Mouse (Mus musculus) midbrain, embryonic 13.5 days (tissue): ENCODE measurements around the gene S100pbp. TPM values are rescaled to one million over a fixed set of nuclear protein-coding genes. Genes with fewer than 3 reads are reported as not detected.

Source experiments
- ATAC-seq: fragments of 200-750 bp; cut with Nextera tagmentation; 2 replicates; pipeline ENCODE4 v1.8.0; 2017; ENCODE audit warnings: mild to moderate bottlenecking, moderate TSS enrichment, moderate library complexity
- H3K27ac ChIP-seq: fragments of 300-500 bp; sonication (generic); 2 replicates; pipeline ENCODE4 v1.5.1; 2015; ENCODE audit warnings: inconsistent platforms, mild to moderate bottlenecking, moderate library complexity
- H3K27me3 ChIP-seq: fragments of 300-500 bp; sonication (generic); 2 replicates; pipeline ENCODE4 v1.6.1; 2015; ENCODE audit warnings: mild to moderate bottlenecking, inconsistent platforms
- H3K36me3 ChIP-seq: fragments of 300-500 bp; sonication (generic); 2 replicates; pipeline ENCODE4 v1.6.1; 2015; ENCODE audit warnings: mild to moderate bottlenecking, inconsistent platforms
- H3K4me1 ChIP-seq: fragments of 300-500 bp; sonication (generic); replicated peaks from 2 replicates; pipeline ENCODE4 v1.6.1; 2015; ENCODE audit warnings: inconsistent platforms
- H3K4me2 ChIP-seq: fragments of 300-500 bp; sonication (generic); replicated peaks from 2 replicates; pipeline ENCODE4 v1.6.1; 2015; ENCODE audit warnings: moderate library complexity, mild to moderate bottlenecking, inconsistent platforms
- H3K4me3 ChIP-seq: fragments of 300-500 bp; sonication (generic); replicated peaks from 2 replicates; pipeline ENCODE4 v1.5.1; 2015; ENCODE audit warnings: mild to moderate bottlenecking, inconsistent platforms
- H3K9ac ChIP-seq: fragments of 300-500 bp; sonication (generic); replicated peaks from 2 replicates; pipeline ENCODE4 v1.6.1; 2015; ENCODE audit warnings: mild to moderate bottlenecking, inconsistent platforms
- H3K9me3 ChIP-seq: fragments of 300-500 bp; sonication (generic); 2 replicates; pipeline ENCODE4 v1.6.1; 2016; ENCODE audit warnings: mild to moderate bottlenecking, inconsistent platforms
- WGBS: fragments of 180-500 bp; shearing (Covaris S2); methylation state at CpG from one replicate; pipeline ENCODE4 v1.1.7; 2015; 5-methylcytosine and 5-hydroxymethylcytosine counted together
- polyA plus RNA-seq: library from polyadenylated mRNA; unstranded; fragments of >200 nt; fragmentation: Nextera tagmentation; extraction: Ambion mirVana; gene quantifications from 2 replicates; pipeline ENCODE4 v1.2.1, GENCODE M21; 2015

The S100pbp gene
- polyA plus RNA-seq, 1 experiment from 2014 or later: 19.9 TPM

DNA sequence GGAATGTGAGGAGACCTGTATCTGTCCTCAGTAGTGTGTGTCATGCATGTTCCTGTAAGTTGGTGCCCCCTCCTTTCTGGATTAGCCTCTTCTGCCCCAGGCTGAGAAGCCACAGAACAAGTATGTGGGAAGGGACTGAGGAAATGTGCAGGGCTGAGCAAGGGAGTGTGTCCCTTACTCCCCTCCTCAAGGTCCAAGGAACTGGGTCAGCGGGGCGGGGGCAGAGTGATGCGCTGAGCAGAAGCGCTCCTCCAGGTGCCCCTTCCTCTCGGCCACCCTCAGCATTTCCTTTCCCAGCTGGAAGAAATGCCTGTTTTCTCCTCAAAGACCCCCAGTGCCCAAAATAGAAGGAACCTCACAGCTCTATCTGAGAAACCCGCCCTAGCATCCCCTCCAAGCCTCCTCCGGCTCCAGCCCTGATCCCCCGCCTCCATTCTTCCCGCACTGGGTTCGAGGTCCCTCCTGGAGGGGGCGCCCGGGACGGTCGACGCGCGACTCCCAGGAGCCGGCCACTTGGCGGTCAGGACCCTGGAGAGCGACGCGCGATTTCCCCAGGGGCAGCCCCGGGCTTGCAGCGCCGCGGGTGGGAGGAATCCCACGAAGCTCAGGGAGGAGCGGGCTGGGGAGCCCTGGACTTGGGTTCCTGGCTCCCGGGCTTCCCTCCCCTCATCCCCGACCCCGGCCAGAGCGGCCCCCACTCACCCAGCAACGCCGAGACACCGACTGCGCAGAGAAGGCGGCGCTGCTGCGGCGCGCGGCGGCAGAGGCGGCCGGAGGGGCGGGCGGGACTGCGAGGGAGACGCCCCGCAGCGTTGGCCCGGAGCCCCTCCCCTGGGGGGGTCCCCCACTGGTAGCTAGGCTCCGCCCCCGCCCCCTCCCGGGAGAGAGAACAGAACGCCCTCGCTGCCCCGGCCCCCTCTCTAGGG is 68.7 kb downstream of the S100pbp start:
- no peaks in the 10 kb centered on the region for H3K36me3 ChIP-seq
- under 1% methylated on average over 45 of the region's 59 CpGs for WGBS
- H3K4me3 ChIP-seq: peak overlapping the region; percentile 46
- peaks cover 73% of the 10 kb centered on the region for H3K27me3 ChIP-seq
- peak overlapping the region; percentile 65 for H3K9ac ChIP-seq
- H3K9me3 ChIP-seq: no peaks in the 10 kb centered on the region
- no peak overlapping the region for H3K27ac ChIP-seq
- peak; percentile 56 for ATAC-seq
- H3K4me2 ChIP-seq: peak overlapping the region; percentile 93
- peaks cover 33% of the 10 kb centered on the region for H3K4me1 ChIP-seq

GRCm38 (mm10) chr4:129119708-129120107 is 69.8 kb downstream of the S100pbp start:
- Histone ChIP-seq H3K27me3 (peaks cover 65% of the 10 kb centered on the region), H3K27ac (no peak overlapping the region), H3K4me2 (no peak overlapping the region), H3K4me1 (peaks cover 31% of the 10 kb centered on the region), H3K9me3 (no peaks in the 10 kb centered on the region), H3K4me3 (no peak overlapping the region), H3K36me3 (no peaks in the 10 kb centered on the region), H3K9ac (no peak overlapping the region)
- WGBS: 78% methylated on average over 10 of the region's 10 CpGs
- ATAC-seq: no peak

DNA sequence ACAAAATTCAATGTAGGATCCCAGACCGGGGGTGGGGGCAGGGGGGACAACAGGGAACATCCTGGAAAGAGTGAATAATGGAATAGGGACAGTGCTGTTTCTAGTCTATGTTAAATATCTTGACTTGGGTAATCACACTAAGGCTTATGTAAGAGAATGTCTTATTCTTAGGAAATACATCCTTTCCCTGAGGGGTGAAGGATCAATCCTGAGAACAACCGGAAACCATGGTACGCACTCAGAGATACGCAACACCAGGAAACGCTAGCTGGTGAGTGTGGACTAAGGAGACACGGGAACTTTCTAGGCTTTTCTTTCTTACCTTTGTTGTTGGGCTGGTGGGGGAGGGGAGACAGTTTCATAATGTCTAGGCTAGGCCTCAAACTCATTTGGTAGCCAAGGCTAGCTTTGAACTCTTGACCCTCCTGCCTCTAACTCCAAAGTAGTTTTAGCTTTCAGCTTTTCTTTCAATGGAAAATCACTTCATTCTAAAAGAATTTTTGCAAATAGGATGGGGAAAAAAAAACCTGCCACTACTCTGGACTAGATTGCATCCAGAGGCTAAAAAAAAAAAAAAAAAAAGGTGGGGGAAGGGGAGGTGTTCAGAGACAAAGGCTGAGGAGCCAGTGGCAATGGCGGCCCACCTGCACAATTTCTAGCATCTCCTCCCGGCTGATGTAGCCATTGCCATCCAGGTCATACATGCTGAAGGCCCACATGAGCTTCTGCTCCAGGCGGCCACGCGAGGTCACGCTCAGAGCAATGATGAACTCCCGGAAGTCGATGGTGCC is 71.6 kb downstream of the S100pbp start:
- ATAC-seq: no peak
- WGBS: 88% methylated on average over 14 of the region's 14 CpGs
- Histone ChIP-seq H3K4me2 (no peak overlapping the region), H3K27ac (no peak overlapping the region), H3K27me3 (peaks cover 51% of the 10 kb centered on the region), H3K9ac (no peak overlapping the region), H3K9me3 (no peaks in the 10 kb centered on the region), H3K4me3 (no peak overlapping the region), H3K4me1 (peaks cover 38% of the 10 kb centered on the region), H3K36me3 (no peaks in the 10 kb centered on the region)

- Histone ChIP-seq H3K4me1 (peaks cover 37% of the 10 kb centered on the region), H3K4me3 (no peak overlapping the region), H3K9ac (no peak overlapping the region), H3K36me3 (no peaks in the 10 kb centered on the region), H3K9me3 (no peaks in the 10 kb centered on the region), H3K4me2 (no peak overlapping the region), H3K27ac (no peak overlapping the region), H3K27me3 (peaks cover 41% of the 10 kb centered on the region)
- no peak for ATAC-seq
- WGBS: 97% methylated on average over 8 of the region's 8 CpGs
Observed at GRCm38 (mm10) chr4:129116703-129117102, 72.8 kb downstream of the S100pbp start.

- WGBS: 28% methylated on average over 28 of the region's 28 CpGs
- Histone ChIP-seq H3K36me3 (no peaks in the 10 kb centered on the region), H3K27ac (peak overlapping the region; percentile 62)
Observed at GRCm38 (mm10) chr4:129113083-129113988, 76.2 kb downstream of the S100pbp start.

DNA sequence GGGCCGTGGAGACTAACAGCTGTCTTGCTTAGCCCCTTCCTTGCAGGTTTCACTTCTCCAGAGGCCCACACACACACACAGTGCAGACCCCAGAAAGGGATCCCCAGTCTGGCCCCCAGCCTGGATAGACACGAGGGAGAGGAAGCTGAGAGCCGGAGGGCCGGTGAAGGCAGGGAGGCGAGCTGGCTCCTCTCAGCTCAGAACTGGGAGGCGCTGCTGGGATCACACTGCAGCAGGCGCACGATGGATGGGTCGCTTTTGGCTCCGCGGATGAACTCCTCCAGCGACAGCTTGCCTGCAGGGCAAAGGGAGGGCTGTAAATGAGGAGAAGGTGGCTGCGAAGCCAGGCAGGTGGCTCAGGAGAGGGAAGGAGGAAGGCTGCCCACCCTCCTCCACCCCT is 77.3 kb downstream of the S100pbp start:
- H3K9me3 ChIP-seq: no peaks in the 10 kb centered on the region
- no peak overlapping the region for H3K4me3 ChIP-seq
- no peak for ATAC-seq
- peaks cover 20% of the 10 kb centered on the region for H3K4me1 ChIP-seq
- no peak overlapping the region for H3K9ac ChIP-seq
- 69% methylated on average over 13 of the region's 13 CpGs for WGBS
- H3K27ac ChIP-seq: peak overlapping the region; percentile 25; the same call in 1 of the 2 replicates
- no peaks in the 10 kb centered on the region for H3K36me3 ChIP-seq
- peaks cover 16% of the 10 kb centered on the region for H3K27me3 ChIP-seq
- no peak overlapping the region for H3K4me2 ChIP-seq

More at GRCm38 (mm10) chr4:129113083-129113988, 76.2 kb downstream of the S100pbp start:
- ATAC-seq: peak; percentile 93
- no peak overlapping the region for H3K9ac ChIP-seq
- peaks cover 20% of the 10 kb centered on the region for H3K4me1 ChIP-seq
- H3K4me2 ChIP-seq: no peak overlapping the region
- peaks cover 8% of the 10 kb centered on the region for H3K27me3 ChIP-seq
- no peak overlapping the region for H3K4me3 ChIP-seq
- H3K9me3 ChIP-seq: no peaks in the 10 kb centered on the region

- WGBS: 64% methylated on average over 11 of the region's 11 CpGs
- no peak overlapping the region for H3K9ac ChIP-seq
- ATAC-seq: no peak
Observed at GRCm38 (mm10) chr4:129111350-129111749, 78.2 kb downstream of the S100pbp start.

GRCm38 (mm10) chr4:129110804-129111203 is 78.7 kb downstream of the S100pbp start:
- no peak for ATAC-seq
- H3K4me3 ChIP-seq: no peak overlapping the region
- peaks cover 25% of the 10 kb centered on the region for H3K4me1 ChIP-seq
- H3K9me3 ChIP-seq: no peaks in the 10 kb centered on the region
- H3K36me3 ChIP-seq: no peaks in the 10 kb centered on the region
- no peak overlapping the region for H3K4me2 ChIP-seq
- H3K27ac ChIP-seq: no peak overlapping the region
- 91% methylated on average over 6 of the region's 6 CpGs for WGBS
- H3K27me3 ChIP-seq: peaks cover 24% of the 10 kb centered on the region
- no peak overlapping the region for H3K9ac ChIP-seq

More at GRCm38 (mm10) chr4:129111350-129111749, 78.2 kb downstream of the S100pbp start:
- Histone ChIP-seq H3K36me3 (no peaks in the 10 kb centered on the region), H3K27ac (no peak overlapping the region), H3K4me3 (no peak overlapping the region), H3K4me2 (no peak overlapping the region), H3K27me3 (peaks cover 18% of the 10 kb centered on the region), H3K4me1 (peaks cover 20% of the 10 kb centered on the region), H3K9me3 (no peaks in the 10 kb centered on the region)

DNA sequence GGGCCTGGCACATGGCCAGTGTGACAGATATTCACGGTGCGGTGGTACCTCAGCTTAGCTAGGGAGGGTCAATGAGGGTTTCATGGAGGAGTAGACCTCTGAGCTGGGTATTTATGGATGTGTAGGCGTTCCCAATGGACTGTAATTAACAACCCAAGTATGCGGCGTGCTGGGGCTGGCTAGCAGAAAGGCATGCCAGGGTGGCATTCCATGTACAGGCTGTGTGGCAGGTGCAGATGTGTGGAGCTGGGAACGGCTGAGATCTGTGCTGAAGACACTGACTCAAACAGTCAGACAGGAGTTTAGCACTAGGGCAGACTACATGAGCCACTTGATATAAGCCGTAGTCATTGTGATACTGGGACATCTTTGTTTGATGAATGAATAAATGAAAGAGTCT is 80.9 kb downstream of the S100pbp start:
- no peak overlapping the region for H3K27ac ChIP-seq
- H3K9ac ChIP-seq: no peak overlapping the region
- no peak overlapping the region for H3K4me2 ChIP-seq
- H3K27me3 ChIP-seq: peaks cover 45% of the 10 kb centered on the region
- WGBS: 86% methylated on average over 7 of the region's 7 CpGs
- no peak overlapping the region for H3K4me3 ChIP-seq
- H3K9me3 ChIP-seq: no peaks in the 10 kb centered on the region
- no peak for ATAC-seq
- H3K4me1 ChIP-seq: peaks cover 20% of the 10 kb centered on the region
- no peaks in the 10 kb centered on the region for H3K36me3 ChIP-seq

DNA sequence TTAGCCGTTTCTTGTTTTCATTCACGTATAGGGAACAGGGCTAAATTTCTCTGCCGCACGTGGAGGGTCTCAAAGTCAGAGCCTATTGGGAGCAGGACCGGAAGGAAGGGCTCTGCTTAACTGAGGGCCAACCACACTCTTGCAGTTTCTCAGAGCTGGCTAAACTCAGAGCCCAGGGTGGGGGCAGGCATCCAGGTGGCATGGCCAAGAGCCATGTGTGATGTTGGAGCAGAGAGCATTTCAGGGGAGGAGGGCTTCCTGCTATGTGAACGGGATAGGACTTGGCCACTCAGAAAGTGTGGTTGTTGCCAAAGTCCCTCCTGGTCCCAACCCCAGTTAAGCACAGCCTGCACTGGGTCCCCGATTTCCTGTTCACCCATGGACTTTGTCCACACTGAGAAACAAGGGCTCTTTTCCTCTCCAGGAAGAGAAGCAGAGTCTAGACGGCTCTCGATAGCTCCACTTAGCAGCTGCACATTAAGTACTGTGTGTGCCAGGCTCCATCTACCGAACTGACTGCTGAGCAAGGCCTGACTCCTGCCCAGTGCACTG is 82.1 kb downstream of the S100pbp start:
- H3K9ac ChIP-seq: no peak overlapping the region
- peaks cover 12% of the 10 kb centered on the region for H3K4me1 ChIP-seq
- peaks cover 52% of the 10 kb centered on the region for H3K27me3 ChIP-seq
- ATAC-seq: no peak
- WGBS: 73% methylated on average over 10 of the region's 10 CpGs
- H3K4me2 ChIP-seq: no peak overlapping the region
- H3K27ac ChIP-seq: no peak overlapping the region
- H3K9me3 ChIP-seq: no peaks in the 10 kb centered on the region
- H3K4me3 ChIP-seq: no peak overlapping the region
- H3K36me3 ChIP-seq: no peaks in the 10 kb centered on the region

- no peak overlapping the region for H3K4me2 ChIP-seq
- no peaks in the 10 kb centered on the region for H3K36me3 ChIP-seq
- H3K9me3 ChIP-seq: no peaks in the 10 kb centered on the region
- no peak overlapping the region for H3K9ac ChIP-seq
- no peak overlapping the region for H3K4me3 ChIP-seq
- no peak overlapping the region for H3K27ac ChIP-seq
- no peak for ATAC-seq
- 17% methylated on average over 9 of the region's 9 CpGs for WGBS
- peaks cover 52% of the 10 kb centered on the region for H3K27me3 ChIP-seq
- H3K4me1 ChIP-seq: peaks cover 12% of the 10 kb centered on the region
Observed at GRCm38 (mm10) chr4:129106073-129106472, 83.5 kb downstream of the S100pbp start.
